Mouse (Mus musculus) R1 (cell line): ENCODE data around the gene Cdk15.
A peak's percentile ranks its signal among the peaks of the same experiment; 100 is the strongest.

ENCODE experiments used
- DNase-seq: peaks from one replicate; pipeline ENCODE4 v3.0.0-alpha.2; 2018; ENCODE audit warnings: low read depth, low spot score

Gene Cdk15

GRCm38 (mm10) chr1:59321880-59322836, 65.5 kb downstream of the Cdk15 start:
- peak; percentile 62 for DNase-seq

- no peak for DNase-seq
Measured at GRCm38 (mm10) chr1:59326854-59327395, 70.2 kb downstream of the Cdk15 start.

- DNase-seq, result no peak
Measured at GRCm38 (mm10) chr1:59332737-59333385, 76.2 kb downstream of the Cdk15 start.

GRCm38 (mm10) chr1:59333386-59333759, 76.7 kb downstream of the Cdk15 start:
- DNase-seq, result no peak

GRCm38 (mm10) chr1:59333860-59334561, 77.3 kb downstream of the Cdk15 start:
- DNase-seq, result no peak

- DNase-seq, result no peak
Measured at GRCm38 (mm10) chr1:59334562-59334890, 77.8 kb downstream of the Cdk15 start.

- DNase-seq, result no peak
Measured at GRCm38 (mm10) chr1:59336256-59336655, 79.5 kb downstream of the Cdk15 start.

- DNase-seq, result no peak
Measured at GRCm38 (mm10) chr1:59340814-59341588, 84.3 kb downstream of the Cdk15 start.

- DNase-seq, result no peak
Measured at GRCm38 (mm10) chr1:59341697-59342096, 85.0 kb downstream of the Cdk15 start.

GRCm38 (mm10) chr1:59342146-59342545, 85.4 kb downstream of the Cdk15 start:
- no peak for DNase-seq

- no peak for DNase-seq
Measured at GRCm38 (mm10) chr1:59352706-59353105, 96.0 kb downstream of the Cdk15 start.

GRCm38 (mm10) chr1:59355440-59355839, 98.7 kb downstream of the Cdk15 start:
- peak; percentile 46 for DNase-seq

- DNase-seq, result no peak
Measured at GRCm38 (mm10) chr1:59359136-59359535, 102.4 kb downstream of the Cdk15 start.

- no peak for DNase-seq
Measured at GRCm38 (mm10) chr1:59360834-59361233, 104.1 kb downstream of the Cdk15 start.

- no peak for DNase-seq
Measured at GRCm38 (mm10) chr1:59361460-59361859, 104.8 kb downstream of the Cdk15 start.

GRCm38 (mm10) chr1:59361966-59362365, 105.3 kb downstream of the Cdk15 start:
- DNase-seq, result no peak

- DNase-seq, result no peak
Measured at GRCm38 (mm10) chr1:59364463-59365040, 107.8 kb downstream of the Cdk15 start.

GRCm38 (mm10) chr1:59367928-59368648, 111.4 kb downstream of the Cdk15 start:
- DNase-seq, result peak; percentile 39

GRCm38 (mm10) chr1:59368649-59369319, 112.1 kb downstream of the Cdk15 start:
- no peak for DNase-seq

- DNase-seq, result no peak
Measured at GRCm38 (mm10) chr1:59369320-59369685, 112.6 kb downstream of the Cdk15 start.
